Mouse (Mus musculus): ENCODE results near the gene Cyp2d26.

DNA sequence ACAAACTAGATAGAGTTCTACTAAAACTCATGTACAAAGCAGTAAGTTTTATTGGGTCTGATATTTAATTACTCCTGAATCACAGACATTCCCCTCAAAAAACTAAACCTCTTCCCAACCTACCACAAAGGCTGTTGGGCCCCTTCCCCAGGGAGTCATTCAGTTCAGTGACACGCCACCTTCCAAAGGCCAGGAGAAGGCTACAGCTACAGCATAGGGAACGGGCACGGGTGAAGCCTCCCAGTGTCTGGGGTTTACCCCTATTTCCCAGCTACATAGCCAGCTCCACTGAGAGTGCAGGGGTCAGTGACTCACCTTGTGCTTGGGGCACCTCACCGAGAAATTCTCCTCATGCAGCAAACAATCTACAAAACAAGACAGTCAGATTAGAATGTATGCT is 21.2 kb upstream of the Cyp2d26 start:
- TF ChIP-seq CTCF (IDR thresholded peaks at IDR 0.05; ENCODE audit: low read depth, low read length) (no peak), POLR2A (IDR thresholded peaks at IDR 0.05; ENCODE audit: borderline replicate concordance, low read depth, low read length) (no peak)

All from bone marrow macrophage, adult 2 months (primary cell).